Mouse (Mus musculus) liver, adult (tissue): ENCODE data around the gene Dgat2.

Experiments
- GATA4 ChIP-seq: IDR thresholded peaks from 2 replicates; pipeline ENCODE4 v1.6.1; 2014; ENCODE audit warnings: mild to moderate bottlenecking, low read length; ENCODE audit not compliant: insufficient replicate concordance

Dgat2 gene

DNA sequence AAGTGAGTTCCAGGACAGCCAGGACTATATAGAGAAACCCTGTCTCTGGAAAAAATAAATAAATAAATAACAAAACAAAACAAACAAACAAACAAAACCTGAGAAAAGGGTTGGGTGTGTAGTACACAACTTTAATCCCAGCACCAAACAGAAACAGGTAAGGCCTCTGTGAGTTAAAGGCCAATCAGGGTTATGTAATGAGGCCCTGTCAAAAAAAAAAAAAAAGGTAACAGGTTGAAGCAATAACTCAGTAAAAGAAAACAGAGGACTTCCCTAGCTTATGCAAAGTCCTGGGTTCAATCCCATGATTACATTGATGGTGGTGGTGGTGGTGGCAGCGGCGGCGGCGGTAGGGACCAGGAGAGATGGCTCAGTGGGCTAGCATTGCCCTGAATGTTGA is 45.0 kb downstream of the Dgat2 start:
- TF ChIP-seq GATA4 = no peak

DNA sequence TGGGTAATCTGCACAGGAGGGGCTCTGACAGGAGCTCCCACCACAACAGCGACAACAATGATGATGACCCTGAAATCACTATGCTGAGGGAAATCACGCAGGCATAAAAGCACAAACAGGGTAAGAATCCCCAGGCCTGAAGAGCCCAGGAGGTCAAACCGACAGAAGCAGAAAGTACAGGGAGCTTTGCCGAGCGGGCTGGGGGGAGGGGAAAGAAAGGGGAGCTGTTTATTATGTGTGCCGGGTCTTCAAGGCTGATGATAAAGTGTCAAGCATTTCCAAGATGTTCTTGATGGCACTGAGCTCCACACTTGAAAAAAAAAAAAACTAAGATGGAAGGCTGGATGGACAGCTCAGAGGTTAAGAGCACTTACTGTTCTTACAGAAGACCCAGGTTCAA is 45.7 kb downstream of the Dgat2 start:
- no peak for TF ChIP-seq GATA4

DNA sequence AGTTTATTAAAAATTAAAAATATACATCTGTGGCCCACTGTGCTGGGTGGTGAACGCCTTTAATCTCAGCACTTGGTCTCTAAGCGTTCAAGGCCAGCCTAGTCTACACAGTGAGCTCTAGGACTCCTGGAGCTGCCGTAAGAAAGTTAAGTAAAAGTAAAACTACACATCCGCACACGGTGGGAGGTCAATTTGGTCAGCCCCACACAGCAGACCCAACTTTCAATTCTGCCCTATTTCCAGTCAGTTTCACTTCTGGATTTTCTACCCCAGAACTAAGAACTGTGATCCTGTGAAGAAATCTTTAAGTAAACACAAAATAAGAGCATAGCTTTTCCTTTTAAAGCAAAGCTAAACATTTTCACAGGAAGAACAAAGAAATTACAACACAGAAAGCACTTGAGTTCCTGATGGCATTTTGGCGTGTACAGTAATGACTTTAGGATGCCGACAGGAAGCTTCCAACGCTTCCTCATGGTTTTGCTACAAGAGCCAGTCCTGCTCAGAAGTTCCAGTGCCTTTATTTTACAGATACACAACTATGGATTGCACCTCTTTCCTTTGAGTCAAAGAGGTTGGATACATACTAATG is 48.6 kb downstream of the Dgat2 start:
- TF ChIP-seq GATA4 = no peak

DNA sequence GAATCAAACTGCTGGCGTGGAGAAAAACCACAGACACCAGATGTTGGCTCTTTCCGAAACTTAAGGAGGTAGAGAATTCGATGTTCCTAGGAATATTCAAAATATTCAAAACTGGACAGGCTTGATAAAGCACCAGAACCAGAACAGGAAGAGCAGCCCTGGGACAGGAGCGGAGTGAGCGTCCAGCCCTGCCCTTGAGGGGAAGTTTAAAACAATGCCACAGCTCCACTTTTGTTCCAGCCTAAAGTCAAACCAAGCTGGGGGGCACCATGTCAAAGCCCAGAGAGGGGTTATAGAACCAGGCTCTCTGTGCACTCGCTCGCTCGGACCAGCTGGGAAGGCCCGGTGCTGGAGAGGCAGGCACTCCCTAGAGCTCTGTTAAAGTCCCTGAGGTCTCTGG is 49.9 kb downstream of the Dgat2 start:
- TF ChIP-seq GATA4 = no peak

DNA sequence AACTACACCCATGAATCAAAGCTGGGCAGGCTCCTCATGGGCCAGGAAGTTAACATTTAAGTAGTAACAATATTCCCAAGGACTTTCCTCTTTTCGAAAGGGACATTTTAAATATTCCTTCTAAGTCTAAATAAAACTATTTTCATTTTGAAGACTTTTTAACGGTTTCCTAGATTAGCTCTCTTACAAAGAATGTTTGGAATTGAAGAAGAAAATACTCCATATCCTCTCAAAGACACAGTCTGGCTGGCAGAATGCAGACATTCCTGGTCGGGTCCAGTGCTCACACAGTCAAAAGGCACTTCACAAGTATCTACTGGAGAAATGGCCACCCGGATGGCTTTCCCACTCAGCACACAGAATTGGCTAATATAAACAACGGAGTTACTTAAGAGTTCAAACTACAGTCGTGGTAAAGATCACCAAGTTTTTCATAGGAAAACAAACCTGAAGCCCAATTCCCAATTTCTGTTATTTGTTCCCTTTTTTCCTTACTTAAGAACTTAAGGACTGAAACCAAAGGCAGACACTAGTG is 50.6 kb downstream of the Dgat2 start:
- TF ChIP-seq GATA4 = no peak

DNA sequence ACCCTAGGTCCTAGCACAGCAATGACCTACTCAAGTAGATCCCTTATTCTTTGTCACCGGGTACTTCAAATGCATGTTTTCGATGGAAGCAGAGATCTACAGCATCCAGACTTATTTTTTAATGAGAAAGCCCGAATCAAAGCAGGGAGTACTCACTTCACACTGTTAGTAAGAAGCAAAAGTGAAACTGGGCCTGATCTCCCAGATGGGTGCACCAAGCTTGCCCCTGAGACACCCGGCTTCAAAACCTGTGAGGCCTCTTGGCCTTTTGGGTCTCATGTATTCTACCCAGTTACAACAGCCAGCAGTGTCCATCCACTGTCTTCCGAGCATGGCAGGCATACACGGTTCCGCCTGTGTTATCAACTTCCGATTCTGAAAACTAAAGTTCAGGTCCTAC is 53.6 kb downstream of the Dgat2 start:
- no peak for TF ChIP-seq GATA4

DNA sequence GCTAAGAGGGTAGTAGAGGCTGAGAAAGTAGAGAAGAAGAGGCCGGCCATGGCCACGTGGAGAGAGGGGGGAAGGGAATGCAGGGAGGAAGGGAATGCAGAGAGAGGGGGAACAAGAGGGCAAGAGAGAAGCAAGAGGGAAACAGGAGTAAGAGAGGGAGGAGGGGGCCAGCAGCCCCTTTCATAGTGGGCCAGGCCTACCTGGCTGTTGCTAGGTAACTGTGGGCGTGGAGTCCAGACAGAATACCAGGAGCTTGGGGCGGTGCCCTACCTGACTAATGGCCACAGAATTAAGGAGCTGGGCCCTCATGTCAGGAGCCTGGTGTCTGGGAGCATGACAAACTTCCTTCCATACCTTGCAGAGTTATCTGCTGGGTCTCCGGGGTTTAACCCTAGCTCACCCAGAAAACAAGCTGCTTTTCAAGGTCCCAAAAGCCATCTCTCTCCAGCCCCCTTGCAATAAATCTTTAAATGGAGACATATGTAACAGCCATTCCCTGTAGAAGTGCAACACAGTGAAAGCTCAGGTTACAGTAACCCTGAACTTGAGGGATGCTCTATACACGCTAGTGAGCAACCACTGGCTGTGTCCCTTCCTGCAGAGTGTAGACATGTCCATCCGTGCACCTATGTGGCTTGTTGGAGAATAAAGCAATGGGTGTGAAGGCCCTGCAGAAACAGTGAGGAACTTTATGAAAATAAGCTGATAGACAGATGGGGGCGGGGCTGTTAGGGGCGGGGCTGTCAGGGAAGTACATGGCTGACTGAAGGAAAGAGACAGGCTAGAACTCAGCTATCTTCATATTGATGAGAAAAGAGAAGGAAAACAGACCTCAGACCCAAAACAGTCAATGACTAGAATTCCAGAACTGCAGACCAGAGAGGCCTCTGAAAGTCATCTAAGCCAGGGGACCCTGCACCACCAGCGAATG is 54.2 kb downstream of the Dgat2 start:
- TF ChIP-seq GATA4 = no peak

DNA sequence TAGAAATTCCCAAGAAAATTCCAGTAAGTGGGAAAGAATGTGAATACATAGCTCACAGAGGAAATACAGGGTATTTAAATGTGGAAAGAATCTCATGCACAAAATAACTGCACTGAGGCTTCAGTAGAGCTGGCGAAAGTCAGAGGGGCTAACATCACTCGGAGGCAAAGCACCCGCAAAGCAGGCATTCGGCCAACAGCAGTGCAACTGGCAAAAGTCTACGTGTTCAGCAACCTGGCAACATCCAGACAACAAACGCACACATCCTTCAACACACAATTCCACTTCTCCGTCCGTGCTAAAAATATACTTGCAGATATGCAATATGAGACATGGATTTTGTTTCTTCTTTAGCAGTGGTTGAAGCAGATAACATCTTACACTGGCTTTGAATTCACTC is 56.5 kb downstream of the Dgat2 start:
- TF ChIP-seq GATA4 = no peak

DNA sequence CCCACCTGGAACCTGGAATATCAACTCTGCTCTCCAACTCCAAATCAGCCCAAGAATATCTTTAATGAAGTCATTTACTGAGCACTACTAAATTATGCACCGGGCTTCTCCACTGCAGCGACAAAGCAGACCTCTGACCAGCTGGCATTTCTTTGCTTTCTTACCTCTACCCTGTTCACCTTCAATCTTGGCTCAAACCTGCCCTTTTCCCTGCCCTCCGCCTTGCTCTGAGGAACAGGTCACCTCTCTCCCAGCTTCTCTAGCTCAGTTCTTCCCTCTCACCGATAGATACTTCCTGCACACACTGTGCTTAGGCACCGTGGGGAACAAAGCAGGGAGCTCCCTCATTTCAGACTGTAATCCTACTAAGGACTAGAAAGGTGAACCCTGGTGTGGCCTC is 59.9 kb downstream of the Dgat2 start:
- TF ChIP-seq GATA4 = no peak

DNA sequence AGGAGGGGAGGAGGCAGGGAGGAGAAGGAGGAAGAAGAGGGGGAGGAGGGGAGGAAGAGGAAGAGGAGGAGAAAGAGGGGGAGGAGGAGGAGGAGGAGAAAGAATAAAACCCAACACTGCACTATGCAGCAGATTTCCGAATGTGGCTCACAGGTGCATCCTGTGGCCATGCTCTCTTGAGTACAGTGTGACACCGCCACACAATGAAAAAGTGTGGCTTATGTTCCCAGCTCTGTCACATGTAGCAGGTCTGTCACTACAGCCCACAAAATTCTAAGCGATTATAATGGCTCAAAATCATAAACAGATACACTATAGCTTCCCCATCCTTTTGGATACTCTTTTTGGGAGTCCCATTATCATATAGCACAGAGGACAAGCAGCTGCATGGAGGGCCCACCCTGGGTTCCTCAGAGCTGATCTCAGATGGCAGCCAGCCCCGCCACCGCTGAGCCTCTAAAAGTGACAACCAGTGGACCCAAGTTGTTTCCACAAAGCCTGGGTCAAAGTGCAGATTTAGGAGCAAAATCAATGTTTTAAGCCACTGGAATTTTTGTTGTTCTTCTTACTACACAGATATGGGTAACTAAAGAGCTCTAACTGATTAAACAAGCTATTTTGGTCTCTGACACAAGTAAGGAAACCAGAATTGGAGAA is 61.5 kb downstream of the Dgat2 start:
- no peak for TF ChIP-seq GATA4

DNA sequence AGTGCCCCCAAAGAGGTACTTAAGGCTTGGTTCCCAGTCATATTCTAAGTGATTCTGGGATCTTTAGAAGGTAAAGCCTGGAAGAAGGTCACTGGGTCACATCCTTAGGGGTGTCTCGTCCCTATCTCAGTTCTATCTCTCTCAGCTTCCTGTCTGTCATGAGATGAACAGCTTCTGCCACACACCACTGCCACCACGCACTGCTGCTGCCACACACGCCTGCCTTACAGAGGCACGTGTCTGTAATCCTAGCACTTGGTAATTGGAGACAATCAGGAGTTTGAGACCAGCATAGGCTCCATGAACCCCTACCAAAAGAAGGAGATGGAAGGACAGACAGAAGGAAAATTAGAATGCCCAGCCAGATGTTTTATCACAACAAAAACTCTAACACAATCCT is 62.4 kb downstream of the Dgat2 start:
- no peak for TF ChIP-seq GATA4

DNA sequence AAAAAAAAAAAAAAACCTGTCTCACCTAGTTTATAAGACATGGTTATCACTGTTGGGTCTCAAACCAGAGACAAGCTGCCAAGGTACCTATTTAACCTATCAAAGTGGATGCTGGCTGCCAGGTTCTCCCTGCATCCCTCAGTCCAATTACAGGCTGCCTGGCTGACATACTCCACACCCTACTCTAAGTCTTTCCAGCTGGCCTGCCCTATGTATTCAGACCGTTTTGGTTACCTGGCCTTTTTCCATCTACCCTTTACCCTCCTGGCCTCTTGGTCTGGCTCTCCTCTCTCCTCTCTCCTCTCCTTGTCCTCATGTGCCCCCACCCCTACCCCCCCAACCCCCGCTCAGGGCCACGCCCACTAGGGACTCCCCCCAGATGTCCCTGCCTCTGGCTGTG is 65.7 kb downstream of the Dgat2 start:
- TF ChIP-seq GATA4 = no peak

DNA sequence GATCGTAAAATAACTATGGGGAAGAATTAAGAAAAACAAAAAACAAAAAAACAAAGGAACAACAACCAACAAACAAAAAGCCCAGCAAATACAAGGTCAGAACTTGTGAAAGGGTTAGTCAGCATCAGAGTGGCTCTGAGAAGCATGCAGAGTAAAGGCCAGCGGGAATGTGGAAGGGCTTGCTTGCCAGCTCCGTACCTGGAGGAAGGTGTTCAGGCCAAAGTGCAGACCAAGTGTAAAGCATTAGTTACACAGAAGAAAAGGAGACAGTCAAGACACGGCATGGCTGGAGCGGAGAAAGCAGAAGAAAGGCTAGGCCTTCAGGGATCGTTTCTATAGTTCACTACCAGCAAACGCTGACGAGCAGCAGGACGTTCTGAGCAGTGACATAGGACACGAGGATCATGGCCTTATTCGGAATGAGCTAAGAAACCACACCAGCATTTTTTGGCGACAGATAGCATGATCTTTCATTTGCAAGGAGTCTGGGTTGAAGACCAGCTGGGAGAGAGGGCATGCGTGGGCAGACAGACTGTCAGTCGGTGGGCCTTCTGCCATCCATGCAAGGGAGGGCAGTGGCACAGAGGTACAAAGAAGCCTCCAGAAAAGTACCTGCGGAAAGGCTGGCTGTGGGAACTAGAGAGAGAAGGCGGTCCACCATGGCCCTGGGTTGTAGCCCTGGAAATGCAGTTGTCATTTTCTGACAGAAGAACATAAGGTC is 68.4 kb downstream of the Dgat2 start:
- no peak for TF ChIP-seq GATA4

DNA sequence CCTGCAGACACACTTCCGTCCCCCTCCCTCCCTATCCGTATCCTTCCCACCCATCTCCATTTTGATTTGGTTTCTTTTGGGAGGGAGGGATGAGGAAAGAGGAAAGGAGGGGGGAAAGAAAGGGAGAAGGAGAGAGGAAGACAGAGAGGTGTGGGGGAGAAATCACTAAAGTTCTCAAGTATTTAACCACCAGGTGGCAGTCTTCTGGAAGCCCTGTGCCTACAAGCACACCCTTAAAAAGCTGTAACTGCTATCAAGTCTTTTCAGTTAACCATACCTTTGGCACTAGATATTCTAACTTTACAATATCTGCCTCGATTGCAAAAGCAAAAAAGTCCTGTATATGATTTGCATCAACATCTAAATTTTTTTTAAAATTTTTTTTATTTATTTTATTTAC is 75.0 kb downstream of the Dgat2 start:
- TF ChIP-seq GATA4 = no peak

DNA sequence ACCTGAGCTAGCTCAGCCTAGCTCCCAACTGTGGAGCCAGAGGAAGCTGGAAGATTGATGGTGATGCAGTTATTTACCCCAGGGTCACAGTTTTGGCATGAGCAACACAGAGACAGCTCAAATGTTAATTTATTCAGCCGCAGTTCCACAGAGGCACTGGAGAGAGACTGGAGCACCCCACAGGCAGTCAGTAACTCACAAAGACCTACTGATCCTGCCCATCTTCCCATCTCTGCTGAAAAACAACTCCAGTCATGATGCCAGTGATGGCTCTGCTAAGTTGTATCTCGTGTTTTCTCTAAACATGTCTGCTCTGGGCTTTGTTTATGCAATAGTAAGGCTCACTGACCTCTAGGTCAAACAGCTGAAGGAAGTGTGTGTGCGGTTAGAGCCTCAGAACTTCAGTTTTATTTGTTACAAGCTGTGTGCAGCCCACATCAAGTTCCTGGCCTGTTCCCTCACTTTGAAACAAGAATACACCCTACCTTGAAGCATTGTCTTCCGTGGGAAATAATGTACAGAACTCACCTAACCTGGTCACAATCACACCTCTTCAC is 75.7 kb downstream of the Dgat2 start:
- no peak for TF ChIP-seq GATA4
